Mouse (Mus musculus) heart, embryonic 12.5 days (tissue): ENCODE data around the gene Capn5. TPM values are rescaled to one million over a fixed set of nuclear protein-coding genes. Genes with fewer than 3 reads are reported as not detected.

Experiments
- ATAC-seq: fragments of 200-750 bp; cut with Nextera tagmentation; 2 replicates; pipeline ENCODE4 v1.8.0; 2017; ENCODE audit warnings: moderate TSS enrichment, moderate library complexity; ENCODE audit not compliant: insufficient number of reproducible peaks, low FRiP score
- H3K27ac ChIP-seq: fragments of 300-500 bp; sonication (generic); 2 replicates; pipeline ENCODE4 v1.5.1; 2016; ENCODE audit warnings: mild to moderate bottlenecking, moderate library complexity; ENCODE audit not compliant: poor library complexity, severe bottlenecking
- H3K27me3 ChIP-seq: fragments of 300-500 bp; sonication (generic); replicated peaks from 2 replicates; pipeline ENCODE4 v1.6.1; 2016; ENCODE audit warnings: mild to moderate bottlenecking, moderate library complexity
- H3K36me3 ChIP-seq: fragments of 300-500 bp; sonication (generic); 2 replicates; pipeline ENCODE4 v1.6.1; 2016; ENCODE audit warnings: mild to moderate bottlenecking, moderate library complexity
- H3K4me1 ChIP-seq: fragments of 300-500 bp; sonication (generic); replicated peaks from 2 replicates; pipeline ENCODE4 v1.6.1; 2016; ENCODE audit warnings: mild to moderate bottlenecking
- H3K4me2 ChIP-seq: fragments of 300-500 bp; sonication (generic); 2 replicates; pipeline ENCODE4 v1.6.1; 2016; ENCODE audit warnings: mild to moderate bottlenecking, moderate library complexity
- H3K4me3 ChIP-seq: fragments of 300-500 bp; sonication (generic); 2 replicates; pipeline ENCODE4 v1.5.1; 2016; ENCODE audit warnings: mild to moderate bottlenecking
- H3K9ac ChIP-seq: fragments of 300-500 bp; sonication (generic); 2 replicates; pipeline ENCODE4 v1.6.1; 2016; ENCODE audit warnings: mild to moderate bottlenecking, moderate library complexity
- H3K9me3 ChIP-seq: fragments of 300-500 bp; sonication (generic); replicated peaks from 2 replicates; pipeline ENCODE4 v1.6.1; 2016; ENCODE audit warnings: mild to moderate bottlenecking, moderate library complexity
- WGBS: fragments of 180-500 bp; shearing (Covaris S2); methylation state at CpG from one replicate; pipeline ENCODE4 v1.1.7; 2016; 5-methylcytosine and 5-hydroxymethylcytosine counted together
- polyA plus RNA-seq: library from polyadenylated mRNA; unstranded; fragments of >200 nt; fragmentation: Nextera tagmentation; extraction: Ambion mirVana; gene quantifications from 2 replicates; pipeline ENCODE4 v1.2.1, GENCODE M21; 2016

Gene Capn5
- polyA plus RNA-seq, 1 experiment from 2014 or later, result 8.0 TPM

- no peak for ATAC-seq
- peaks cover 15% of the 10 kb centered on the region for H3K36me3 ChIP-seq
- H3K27ac ChIP-seq, result no peak overlapping the region
- peaks cover 8% of the 10 kb centered on the region; the same call in 1 of the 2 replicates for H3K4me1 ChIP-seq
- H3K4me2 ChIP-seq, result no peak overlapping the region
- no peak overlapping the region for H3K4me3 ChIP-seq
- WGBS, result 34% methylated on average over 5 of the region's 5 CpGs
- no peak overlapping the region for H3K9ac ChIP-seq
- H3K27me3 ChIP-seq, result no peaks in the 10 kb centered on the region; the same call in 1 of the 2 replicates
- no peaks in the 10 kb centered on the region for H3K9me3 ChIP-seq
Measured at GRCm38 (mm10) chr7:98125473-98125872, 52.6 kb downstream of the Capn5 start.

GRCm38 (mm10) chr7:98124701-98125100 lies 53.4 kb downstream of the Capn5 start:
- H3K9ac ChIP-seq, result no peak overlapping the region
- no peak for ATAC-seq
- H3K27me3 ChIP-seq, result no peaks in the 10 kb centered on the region; the same call in 1 of the 2 replicates
- H3K36me3 ChIP-seq, result peaks cover 15% of the 10 kb centered on the region
- H3K4me3 ChIP-seq, result no peak overlapping the region
- no peak overlapping the region for H3K27ac ChIP-seq
- 35% methylated on average over 5 of the region's 5 CpGs for WGBS
- H3K4me2 ChIP-seq, result no peak overlapping the region
- H3K9me3 ChIP-seq, result no peaks in the 10 kb centered on the region
- H3K4me1 ChIP-seq, result peaks cover 12% of the 10 kb centered on the region

- ATAC-seq, result no peak
- Histone ChIP-seq H3K27ac (no peak overlapping the region), H3K9me3 (no peaks in the 10 kb centered on the region), H3K9ac (no peak overlapping the region), H3K4me1 (peaks cover 32% of the 10 kb centered on the region), H3K36me3 (peaks cover 9% of the 10 kb centered on the region; the same call in 1 of the 2 replicates), H3K4me3 (no peak overlapping the region), H3K27me3 (no peaks in the 10 kb centered on the region; the same call in 1 of the 2 replicates), H3K4me2 (no peak overlapping the region)
- WGBS, result 66% methylated on average over 8 of the region's 8 CpGs
Measured at GRCm38 (mm10) chr7:98121673-98122072, 56.4 kb downstream of the Capn5 start.

GRCm38 (mm10) chr7:98121241-98121640 lies 56.8 kb downstream of the Capn5 start:
- no peaks in the 10 kb centered on the region; the same call in 1 of the 2 replicates for H3K27me3 ChIP-seq
- H3K9me3 ChIP-seq, result no peaks in the 10 kb centered on the region
- H3K4me3 ChIP-seq, result no peak overlapping the region
- no peak for ATAC-seq
- H3K27ac ChIP-seq, result no peak overlapping the region
- H3K4me1 ChIP-seq, result peaks cover 34% of the 10 kb centered on the region
- peaks cover 9% of the 10 kb centered on the region; the same call in 1 of the 2 replicates for H3K36me3 ChIP-seq
- no peak overlapping the region for H3K9ac ChIP-seq
- H3K4me2 ChIP-seq, result no peak overlapping the region
- WGBS, result 59% methylated on average over 3 of the region's 3 CpGs

GRCm38 (mm10) chr7:98120325-98120724 lies 57.7 kb downstream of the Capn5 start:
- Histone ChIP-seq H3K4me1 (peaks cover 38% of the 10 kb centered on the region), H3K9me3 (no peaks in the 10 kb centered on the region), H3K27ac (no peak overlapping the region), H3K36me3 (peaks cover 7% of the 10 kb centered on the region; the same call in 1 of the 2 replicates), H3K9ac (no peak overlapping the region), H3K27me3 (no peaks in the 10 kb centered on the region; the same call in 1 of the 2 replicates), H3K4me3 (peak overlapping the region; percentile 24; the same call in 1 of the 2 replicates), H3K4me2 (peak overlapping the region; percentile 63)
- no peak; the same call in 1 of the 2 replicates for ATAC-seq
- 6% methylated on average over 7 of the region's 7 CpGs for WGBS

GRCm38 (mm10) chr7:98119961-98120232 lies 58.2 kb downstream of the Capn5 start:
- H3K27ac ChIP-seq, result no peak overlapping the region
- no peaks in the 10 kb centered on the region; the same call in 1 of the 2 replicates for H3K27me3 ChIP-seq
- 68% methylated on average over 2 of the region's 2 CpGs for WGBS
- H3K4me3 ChIP-seq, result no peak overlapping the region
- peaks cover 38% of the 10 kb centered on the region for H3K4me1 ChIP-seq
- H3K9me3 ChIP-seq, result no peaks in the 10 kb centered on the region
- H3K4me2 ChIP-seq, result no peak overlapping the region
- H3K36me3 ChIP-seq, result peaks cover 3% of the 10 kb centered on the region; the same call in 1 of the 2 replicates
- ATAC-seq, result no peak
- peak overlapping the region; percentile 43; the same call in 1 of the 2 replicates for H3K9ac ChIP-seq

GRCm38 (mm10) chr7:98119179-98119960 lies 58.7 kb downstream of the Capn5 start, which contains the start of gene Myo7a:
Gene Myo7a (minus strand): TSS chr7:98119524.
- ATAC-seq, result peak; percentile 56
- Histone ChIP-seq H3K36me3 (no peaks in the 10 kb centered on the region; the same call in 1 of the 2 replicates), H3K4me2 (peak within 1 kb of the TSS; percentile 63), H3K27ac (no peak within 1 kb of the TSS), H3K27me3 (no peaks in the 10 kb centered on the region; the same call in 1 of the 2 replicates), H3K9me3 (no peaks in the 10 kb centered on the region), H3K4me1 (peaks cover 35% of the 10 kb centered on the region), H3K4me3 (peak within 1 kb of the TSS; percentile 24; the same call in 1 of the 2 replicates), H3K9ac (peak within 1 kb of the TSS; percentile 43; the same call in 1 of the 2 replicates)
- WGBS, result 26% methylated on average over 9 of the region's 9 CpGs

- no peak overlapping the region for H3K9ac ChIP-seq
- 39% methylated on average over 11 of the region's 11 CpGs for WGBS
- H3K27ac ChIP-seq, result no peak overlapping the region
- H3K4me3 ChIP-seq, result no peak overlapping the region
- peaks cover 35% of the 10 kb centered on the region for H3K4me1 ChIP-seq
- ATAC-seq, result 0 out of 2 replicates have a peak, but pooled peaks have one; percentile 7
- no peak overlapping the region for H3K4me2 ChIP-seq
- no peaks in the 10 kb centered on the region for H3K36me3 ChIP-seq
- peaks cover 9% of the 10 kb centered on the region for H3K27me3 ChIP-seq
- H3K9me3 ChIP-seq, result no peaks in the 10 kb centered on the region
Measured at GRCm38 (mm10) chr7:98117012-98117660, 60.9 kb downstream of the Capn5 start.

GRCm38 (mm10) chr7:98114656-98115055 lies 63.4 kb downstream of the Capn5 start:
- no peaks in the 10 kb centered on the region for H3K36me3 ChIP-seq
- 38% methylated on average over 6 of the region's 6 CpGs for WGBS

GRCm38 (mm10) chr7:98111233-98111632 lies 66.8 kb downstream of the Capn5 start:
- H3K4me2 ChIP-seq, result peak overlapping the region; percentile 59
- H3K9ac ChIP-seq, result peak overlapping the region; percentile 6; the same call in 1 of the 2 replicates
- H3K4me1 ChIP-seq, result peaks cover 12% of the 10 kb centered on the region
- 5% methylated on average over 25 of the region's 25 CpGs for WGBS
- ATAC-seq, result no peak
- peaks cover 31% of the 10 kb centered on the region for H3K27me3 ChIP-seq
- H3K36me3 ChIP-seq, result no peaks in the 10 kb centered on the region
- peak overlapping the region; percentile 22 for H3K4me3 ChIP-seq
- no peaks in the 10 kb centered on the region for H3K9me3 ChIP-seq
- H3K27ac ChIP-seq, result no peak overlapping the region

More at GRCm38 (mm10) chr7:98114656-98115055, 63.4 kb downstream of the Capn5 start:
- H3K4me2 ChIP-seq, result no peak overlapping the region
- H3K9me3 ChIP-seq, result no peaks in the 10 kb centered on the region
- H3K27me3 ChIP-seq, result peaks cover 31% of the 10 kb centered on the region
- H3K9ac ChIP-seq, result no peak overlapping the region
- H3K4me3 ChIP-seq, result no peak overlapping the region
- peaks cover 33% of the 10 kb centered on the region for H3K4me1 ChIP-seq
- no peak overlapping the region for H3K27ac ChIP-seq
- no peak for ATAC-seq

GRCm38 (mm10) chr7:98109771-98110170 lies 68.3 kb downstream of the Capn5 start:
- H3K27ac ChIP-seq, result no peak overlapping the region
- ATAC-seq, result no peak
- no peaks in the 10 kb centered on the region for H3K36me3 ChIP-seq
- H3K9ac ChIP-seq, result no peak overlapping the region
- peaks cover 31% of the 10 kb centered on the region for H3K27me3 ChIP-seq
- peaks cover 16% of the 10 kb centered on the region for H3K4me1 ChIP-seq
- no peak overlapping the region for H3K4me2 ChIP-seq
- H3K4me3 ChIP-seq, result no peak overlapping the region
- 65% methylated on average over 4 of the region's 4 CpGs for WGBS
- no peaks in the 10 kb centered on the region for H3K9me3 ChIP-seq
